Mouse (Mus musculus): Measurements from ENCODE around the gene Sdhaf1.

DNA sequence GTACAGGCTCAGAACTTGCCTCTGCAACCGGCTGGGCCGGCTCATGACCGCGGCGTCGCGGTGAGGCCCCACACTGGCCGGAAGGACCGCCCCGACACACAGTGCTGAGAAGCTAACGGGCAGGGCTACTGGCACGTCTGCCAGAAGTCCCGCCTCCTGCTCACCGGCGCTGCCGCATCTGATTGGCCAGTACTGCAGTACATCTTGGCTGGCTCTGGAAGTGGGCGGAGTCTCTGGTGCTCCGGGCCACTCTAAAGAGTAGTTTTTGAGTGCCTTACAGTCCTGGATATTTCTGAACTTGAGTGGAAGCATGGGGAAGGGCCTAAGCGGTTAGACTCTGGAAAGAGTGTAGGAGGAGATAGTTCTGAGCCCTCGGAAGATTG, 1.4 kb downstream of the Sdhaf1 start:
- TF ChIP-seq CTCF (IDR thresholded peaks at IDR 0.05; ENCODE audit: borderline replicate concordance, extremely low read depth, insufficient read depth, insufficient read length): no peak
- TF ChIP-seq POLR2A (IDR thresholded peaks at IDR 0.05; ENCODE audit: borderline replicate concordance, extremely low read depth, insufficient read depth, insufficient read length, poor library complexity, severe bottlenecking): peak; percentile 88; the same call in 1 of the 2 replicates

Measured in brain, embryonic 14.5 days (tissue).